Mouse (Mus musculus) myocyte (in vitro differentiated cells): ENCODE measurements around the gene Slc11a2. TPM values are rescaled to one million over a fixed set of nuclear protein-coding genes. Genes with fewer than 3 reads are reported as not detected.

Source experiments
- H3K27me3 ChIP-seq: one replicate; pipeline ENCODE4 v1.6.1; 2011; ENCODE audit not compliant: control insufficient read depth, insufficient read depth, insufficient read length
- H3K36me3 ChIP-seq: one replicate; pipeline ENCODE4 v1.6.1; 2011; ENCODE audit not compliant: control insufficient read depth, insufficient read depth
- H3K4me2 ChIP-seq: one replicate; pipeline ENCODE4 v1.6.1; 2011; ENCODE audit warnings: low read depth, control low read depth
- H3K4me3 ChIP-seq: one replicate; pipeline ENCODE4 v1.5.1; 2011; ENCODE audit warnings: mild to moderate bottlenecking, control low read depth, moderate library complexity
- H3K79me2 ChIP-seq: one replicate; pipeline ENCODE4 v1.6.1; 2011; ENCODE audit not compliant: control insufficient read depth, insufficient read depth
- H3ac ChIP-seq: one replicate; pipeline ENCODE4 v1.6.1; 2011; ENCODE audit not compliant: control insufficient read depth, insufficient read length
- CEBPB ChIP-seq: IDR thresholded peaks from 2 replicates; pipeline ENCODE4 v1.6.1; 2011; ENCODE audit warnings: mild to moderate bottlenecking, moderate library complexity; ENCODE audit not compliant: poor library complexity, insufficient read depth, severe bottlenecking
- E2F4 ChIP-seq: IDR thresholded peaks from one replicate; pipeline ENCODE4 v1.6.1; 2011; ENCODE audit warnings: mild to moderate bottlenecking, control low read depth, moderate library complexity; ENCODE audit not compliant: insufficient read depth
- MAX ChIP-seq: IDR thresholded peaks from one replicate; pipeline ENCODE4 v1.6.1; 2011; ENCODE audit warnings: low read depth, mild to moderate bottlenecking, control low read depth
- MYOD1 ChIP-seq, 3 experiments: IDR thresholded peaks; one replicate each; pipeline ENCODE4 v1.6.1; 2011; ENCODE audit warnings: control low read depth in 2 of 3, low read depth in 2 of 3, mild to moderate bottlenecking in 2 of 3, moderate library complexity in 1 of 3; ENCODE audit not compliant: insufficient read length in 2 of 3, control insufficient read depth in 1 of 3
- MYOG ChIP-seq, 3 experiments: IDR thresholded peaks; one replicate each; pipeline ENCODE4 v1.6.1; 2011; ENCODE audit warnings: control low read depth in 2 of 3, low read depth in 2 of 3, mild to moderate bottlenecking in 2 of 3; ENCODE audit not compliant: insufficient read length in 2 of 3, control insufficient read depth in 1 of 3, insufficient read depth in 1 of 3
- POLR2A ChIP-seq: IDR thresholded peaks from one replicate; pipeline ENCODE4 v1.6.1; 2011; ENCODE audit warnings: low read depth, mild to moderate bottlenecking, control low read depth, moderate library complexity; ENCODE audit not compliant: insufficient read length
- POLR2AphosphoS2 ChIP-seq: IDR thresholded peaks from one replicate; pipeline ENCODE4 v1.6.1; 2011; ENCODE audit warnings: low read depth, control low read depth; ENCODE audit not compliant: insufficient read length
- REST ChIP-seq: IDR thresholded peaks from one replicate; pipeline ENCODE4 v1.6.1; 2011; ENCODE audit warnings: mild to moderate bottlenecking, control low read depth, moderate library complexity; ENCODE audit not compliant: insufficient read depth, insufficient read length
- SRF ChIP-seq: IDR thresholded peaks from one replicate; pipeline ENCODE4 v1.6.1; 2011; ENCODE audit warnings: low read depth; ENCODE audit not compliant: control insufficient read depth, insufficient read length
- TCF12 ChIP-seq: IDR thresholded peaks from one replicate; pipeline ENCODE4 v1.6.1; 2011; ENCODE audit warnings: mild to moderate bottlenecking, control low read depth; ENCODE audit not compliant: poor library complexity, insufficient read depth, severe bottlenecking
- TCF3 ChIP-seq: IDR thresholded peaks from one replicate; pipeline ENCODE4 v1.6.1; 2011; ENCODE audit warnings: low read depth, control low read depth; ENCODE audit not compliant: insufficient read length
- USF1 ChIP-seq: IDR thresholded peaks from one replicate; pipeline ENCODE4 v1.6.1; 2011; ENCODE audit warnings: low read depth, mild to moderate bottlenecking, control low read depth, moderate library complexity
- polyA plus RNA-seq: library from polyadenylated mRNA; unstranded; fragments of >200 nt; fragmentation: generic; extraction: Trizol; gene quantifications from one replicate; pipeline ENCODE4 v1.2.1, GENCODE M21; 2012; ENCODE audit warnings: missing spikeins

Slc11a2 gene
- polyA plus RNA-seq, 1 experiment = 48.2 TPM

DNA sequence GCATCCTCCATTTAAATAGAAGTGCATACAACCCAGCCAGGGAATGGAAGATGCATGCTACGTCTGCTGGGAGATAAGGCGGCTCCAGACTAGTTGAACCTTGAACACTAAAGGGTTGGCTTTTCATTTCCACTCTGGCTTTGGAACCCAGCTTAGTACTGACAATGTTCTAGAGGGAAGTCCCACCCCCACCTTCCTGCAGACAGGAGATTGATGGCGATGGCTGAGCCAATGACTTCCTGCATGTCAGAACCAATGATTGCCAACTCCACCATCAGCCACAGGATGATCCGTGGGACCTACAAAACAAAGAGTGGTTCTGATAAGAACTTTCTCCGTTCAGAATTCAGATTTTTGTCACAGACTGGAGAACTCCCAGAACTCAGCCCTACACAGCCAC lies 18.8 kb downstream of the Slc11a2 start:
- TF ChIP-seq SRF (no peak), E2F4 (no peak), MYOD1 (IDR thresholded peaks at IDR 0.05; ENCODE audit: control insufficient read depth in 1 of 3, insufficient read length in 2 of 3, low read depth in 2 of 3) (no peak), REST (no peak), MYOG (IDR thresholded peaks at IDR 0.05; ENCODE audit: control insufficient read depth in 1 of 3, insufficient read depth in 1 of 3, insufficient read length in 2 of 3, low read depth in 2 of 3) (no peak), CEBPB (no peak), USF1 (no peak), TCF3 (no peak), POLR2A (no peak), MAX (no peak), TCF12 (no peak), POLR2AphosphoS2 (no peak)

GRCm38 (mm10) chr15:100403318-100404000 lies 21.4 kb downstream of the Slc11a2 start:
- Histone ChIP-seq H3K4me2 (no peak overlapping the region), H3ac (no peak overlapping the region), H3K27me3 (no peaks in the 10 kb centered on the region), H3K36me3 (peaks cover 68% of the 10 kb centered on the region), H3K4me3 (no peak overlapping the region), H3K79me2 (no peaks in the 10 kb centered on the region)
- no peak for TF ChIP-seq SRF
- no peak for TF ChIP-seq TCF12
- 0 out of 2 replicates have a peak, but pooled peaks have one; percentile 5 for TF ChIP-seq CEBPB

More for the DNA sequence above, 18.8 kb downstream of the Slc11a2 start:
- Histone ChIP-seq H3K4me2 (no peak overlapping the region), H3K27me3 (no peaks in the 10 kb centered on the region), H3K36me3 (peaks cover 49% of the 10 kb centered on the region), H3K79me2 (peaks cover 11% of the 10 kb centered on the region), H3ac (no peak overlapping the region), H3K4me3 (no peak overlapping the region)

- Histone ChIP-seq H3K27me3 (no peaks in the 10 kb centered on the region), H3ac (no peak overlapping the region), H3K4me2 (no peak overlapping the region), H3K36me3 (peaks cover 68% of the 10 kb centered on the region), H3K79me2 (no peaks in the 10 kb centered on the region), H3K4me3 (no peak overlapping the region)
- TF ChIP-seq TCF3 (no peak), USF1 (no peak), POLR2A (no peak), E2F4 (no peak), POLR2AphosphoS2 (no peak), REST (no peak), TCF12 (no peak), CEBPB (no peak), SRF (no peak), MAX (no peak), MYOG (IDR thresholded peaks at IDR 0.05; ENCODE audit: control insufficient read depth in 1 of 3, insufficient read depth in 1 of 3, insufficient read length in 2 of 3, low read depth in 2 of 3) (no peak), MYOD1 (IDR thresholded peaks at IDR 0.05; ENCODE audit: control insufficient read depth in 1 of 3, insufficient read length in 2 of 3, low read depth in 2 of 3) (no peak)
Measured at GRCm38 (mm10) chr15:100402798-100403197, 22.1 kb downstream of the Slc11a2 start.

GRCm38 (mm10) chr15:100402347-100402746 lies 22.5 kb downstream of the Slc11a2 start:
- Histone ChIP-seq H3K36me3 (peaks cover 71% of the 10 kb centered on the region), H3K79me2 (no peaks in the 10 kb centered on the region), H3ac (no peak overlapping the region), H3K4me3 (no peak overlapping the region), H3K4me2 (no peak overlapping the region), H3K27me3 (no peaks in the 10 kb centered on the region)
- TF ChIP-seq MYOG (IDR thresholded peaks at IDR 0.05; ENCODE audit: control insufficient read depth in 1 of 3, insufficient read depth in 1 of 3, insufficient read length in 2 of 3, low read depth in 2 of 3) (no peak), SRF (no peak), CEBPB (no peak), POLR2AphosphoS2 (no peak), E2F4 (no peak), POLR2A (no peak), MAX (no peak), REST (no peak), TCF3 (no peak)

DNA sequence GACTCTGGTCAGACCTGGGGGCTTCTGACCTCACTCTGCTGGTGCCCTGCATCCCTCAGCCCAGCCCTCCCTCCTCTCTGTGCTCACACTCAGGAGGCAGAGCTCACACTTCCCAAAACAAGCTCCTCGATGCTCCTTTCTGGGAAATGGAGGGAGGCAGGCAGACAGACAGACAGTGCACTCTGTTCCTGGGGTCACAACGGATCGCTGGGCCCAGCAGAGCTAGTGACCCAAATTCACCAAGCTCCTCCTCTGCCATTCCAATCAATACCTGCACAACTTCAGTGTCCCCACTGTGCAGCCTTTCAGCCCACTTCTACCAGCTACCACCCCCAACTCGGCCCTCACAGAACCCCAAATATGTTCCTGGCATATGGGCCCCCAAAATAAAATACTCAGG lies 23.1 kb downstream of the Slc11a2 start:
- H3K4me2 ChIP-seq = no peak overlapping the region
- no peaks in the 10 kb centered on the region for H3K27me3 ChIP-seq
- peaks cover 76% of the 10 kb centered on the region for H3K36me3 ChIP-seq
- no peak overlapping the region for H3K4me3 ChIP-seq
- H3ac ChIP-seq = no peak overlapping the region
- H3K79me2 ChIP-seq = no peaks in the 10 kb centered on the region
- TF ChIP-seq USF1 (no peak), MYOD1 (IDR thresholded peaks at IDR 0.05; ENCODE audit: control insufficient read depth in 1 of 3, insufficient read length in 2 of 3, low read depth in 2 of 3) (no peak), TCF3 (no peak), POLR2A (no peak), TCF12 (no peak), MAX (no peak), REST (no peak), POLR2AphosphoS2 (no peak), CEBPB (no peak), E2F4 (no peak), SRF (no peak), MYOG (IDR thresholded peaks at IDR 0.05; ENCODE audit: control insufficient read depth in 1 of 3, insufficient read depth in 1 of 3, insufficient read length in 2 of 3, low read depth in 2 of 3) (no peak)
